ENCODE assay signal across 15 mouse cellular contexts in the genomic region with DNA sequence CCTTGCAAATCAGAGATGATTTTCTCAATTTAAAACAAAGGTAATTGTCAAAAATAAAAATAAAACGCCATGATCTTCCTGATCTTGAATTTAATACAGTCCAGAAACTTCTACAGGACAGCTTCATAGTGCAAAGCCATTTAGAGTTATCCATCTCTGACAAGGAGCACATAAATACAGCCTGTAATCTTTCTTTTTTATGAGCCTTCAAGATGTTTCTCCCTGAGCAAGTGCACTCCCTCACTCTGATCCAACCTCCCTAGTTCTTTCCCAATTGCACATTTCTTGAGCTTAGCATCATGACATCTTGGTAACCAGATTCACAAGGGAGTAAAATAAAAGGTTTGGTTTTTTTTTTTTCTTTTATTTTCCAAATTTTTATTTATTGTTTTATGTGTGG.
"Had no signal": no experiment of that assay in that cellular context is flagged by ENCODE, and none has a peak within 500 bp of the region (broad histone marks: within the 10 kb centered on the region; RNA-seq: fewer than 3 reads in every experiment).

No protein-coding gene starts in this region.

- H3K36me3 ChIP-seq: neural tube, embryonic 15.5 days; stomach, embryonic 15.5 days had no signal

- H3K27ac ChIP-seq: neural tube, embryonic 15.5 days; stomach, embryonic 15.5 days; stomach, postnatal 0 days had no signal

- H3K9me3 ChIP-seq: neural tube, embryonic 15.5 days; stomach, embryonic 15.5 days had no signal

- H3K4me2 ChIP-seq: neural tube, embryonic 15.5 days; stomach, embryonic 15.5 days had no signal

- H3K9ac ChIP-seq: neural tube, embryonic 15.5 days; stomach, embryonic 15.5 days had no signal

- DNase-seq: retina, postnatal 1 day; right cerebral cortex, adult 18-20 months; right cerebral cortex, postnatal 14 days; right cerebral cortex, postnatal 25 days; right cerebral cortex, postnatal 4 days; spleen, adult 18-20 months; thymus, adult 18-20 months; thymus, adult 2 months; thymus, postnatal 14 days; thymus, postnatal 25 days; thymus, postnatal 36 days; thymus, postnatal 4 days had no signal

- H3K4me1 ChIP-seq: neural tube, embryonic 15.5 days; stomach, embryonic 15.5 days had no signal

- H3K27me3 ChIP-seq: neural tube, embryonic 15.5 days; stomach, embryonic 15.5 days had no signal

- H3K4me3 ChIP-seq: neural tube, embryonic 15.5 days; stomach, embryonic 15.5 days had no signal
